Mouse (Mus musculus) lung, adult 2 months (tissue): ENCODE measurements around the gene Fbxo42.

Source experiments
- CTCF ChIP-seq: fragments of 200-500 bp; IDR thresholded peaks from 2 replicates; pipeline ENCODE4 v1.5.1; 2011; ENCODE audit warnings: mild to moderate bottlenecking, low read length, control low read depth; ENCODE audit not compliant: insufficient read depth
- POLR2A ChIP-seq: fragments of 200-500 bp; IDR thresholded peaks from 2 replicates; pipeline ENCODE4 v1.6.1; 2011; ENCODE audit warnings: low read depth, mild to moderate bottlenecking, control low read depth, low read length, borderline replicate concordance; ENCODE audit errors: extremely low read depth

- TF ChIP-seq POLR2A: no peak
- TF ChIP-seq CTCF: no peak
Measured at GRCm38 (mm10) chr4:141194553-141194952, 46.8 kb downstream of the Fbxo42 start.
